Mouse (Mus musculus) forebrain, embryonic 16.5 days (tissue): ENCODE data around the gene Ptpn18. TPM values are rescaled to one million over a fixed set of nuclear protein-coding genes. Genes with fewer than 3 reads are reported as not detected.
"Not testable (repeated sequence)": the region's sequence is repeated elsewhere in the genome, so short reads cannot be mapped to it uniquely, and the experiment has no call there.

Experiments used
- ATAC-seq: fragments of 200-750 bp; cut with Nextera tagmentation; 2 replicates; pipeline ENCODE4 v1.8.0; 2017; ENCODE audit warnings: mild to moderate bottlenecking, moderate library complexity
- H3K27ac ChIP-seq: fragments of 300-500 bp; sonication (generic); 2 replicates; pipeline ENCODE4 v1.5.1; 2014; ENCODE audit warnings: low read length, control low read depth
- H3K27me3 ChIP-seq: fragments of 300-500 bp; sonication (generic); replicated peaks from 2 replicates; pipeline ENCODE4 v1.6.1; 2014; ENCODE audit warnings: low read length; ENCODE audit not compliant: control insufficient read depth, insufficient read depth
- H3K36me3 ChIP-seq: fragments of 300-500 bp; sonication (generic); 2 replicates; pipeline ENCODE4 v1.6.1; 2014; ENCODE audit not compliant: control insufficient read depth, insufficient read depth
- H3K4me1 ChIP-seq: fragments of 300-500 bp; sonication (generic); replicated peaks from 2 replicates; pipeline ENCODE4 v1.6.1; 2014; ENCODE audit warnings: low read length; ENCODE audit not compliant: control insufficient read depth, insufficient read depth
- H3K4me2 ChIP-seq: fragments of 300-500 bp; sonication (generic); 2 replicates; pipeline ENCODE4 v1.6.1; 2014; ENCODE audit warnings: mild to moderate bottlenecking, low read length, control low read depth
- H3K4me3 ChIP-seq: fragments of 300-500 bp; sonication (generic); replicated peaks from 2 replicates; pipeline ENCODE4 v1.5.1; 2014; ENCODE audit warnings: mild to moderate bottlenecking, low read length, control low read depth
- H3K9ac ChIP-seq: fragments of 300-500 bp; sonication (generic); replicated peaks from 2 replicates; pipeline ENCODE4 v1.6.1; 2014; ENCODE audit warnings: low read depth, low read length, control low read depth
- H3K9me3 ChIP-seq: fragments of 300-500 bp; sonication (generic); 2 replicates; pipeline ENCODE4 v1.6.1; 2016; ENCODE audit warnings: low read length; ENCODE audit not compliant: control insufficient read depth
- WGBS: fragments of 180-500 bp; shearing (Covaris S2); extraction: QIAGEN DNeasy Blood & Tissue Kit; methylation state at CpG from one replicate; pipeline ENCODE4 v1.1.7; 2014; 5-methylcytosine and 5-hydroxymethylcytosine counted together
- polyA plus RNA-seq: library from polyadenylated mRNA; unstranded; fragments of >200 nt; fragmentation: Nextera tagmentation; extraction: Ambion mirVana; gene quantifications from 2 replicates; pipeline ENCODE4 v1.2.1, GENCODE M21; 2015

The Ptpn18 gene
- polyA plus RNA-seq, 1 experiment from 2014 or later, result 4.0 TPM

- 81% methylated on average over 3 of the region's 3 CpGs for WGBS
- Histone ChIP-seq H3K9me3 (no peaks in the 10 kb centered on the region), H3K36me3 (no peaks in the 10 kb centered on the region), H3K4me3 (no peak overlapping the region), H3K27me3 (no peaks in the 10 kb centered on the region), H3K27ac (no peak overlapping the region), H3K9ac (no peak overlapping the region), H3K4me1 (no peaks in the 10 kb centered on the region), H3K4me2 (no peak overlapping the region)
- ATAC-seq, result no peak
These were observed 48.4 kb downstream of the Ptpn18 start for GRCm38 (mm10) chr1:34507986-34508385.

DNA sequence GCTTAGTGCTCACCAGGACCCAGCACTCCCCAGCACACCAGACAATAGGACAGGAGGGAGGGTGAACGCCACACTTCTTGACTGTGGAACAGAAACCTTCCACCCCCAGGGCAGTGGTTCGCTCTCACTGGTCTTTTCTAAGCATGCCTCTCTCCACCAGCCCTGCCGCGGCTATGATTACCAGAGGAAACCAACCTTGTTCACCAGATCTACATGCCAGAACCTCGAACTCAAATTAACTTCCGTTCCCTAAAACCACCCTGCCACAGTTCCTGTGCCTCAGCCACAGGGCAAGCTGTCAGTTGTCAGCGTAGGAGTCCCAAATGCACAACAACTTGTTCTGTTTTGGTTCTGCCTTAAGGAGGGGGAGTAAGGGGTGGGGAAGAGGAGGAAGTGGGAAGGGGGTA is 51.0 kb downstream of the Ptpn18 start:
- Histone ChIP-seq H3K4me1 (no peaks in the 10 kb centered on the region), H3K9ac (no peak overlapping the region), H3K27ac (no peak overlapping the region), H3K4me3 (no peak overlapping the region), H3K4me2 (no peak overlapping the region), H3K36me3 (no peaks in the 10 kb centered on the region), H3K27me3 (no peaks in the 10 kb centered on the region), H3K9me3 (no peaks in the 10 kb centered on the region)
- WGBS, result 9% methylated on average over 7 of the region's 7 CpGs
- ATAC-seq, result no peak

- Histone ChIP-seq H3K9me3 (no peaks in the 10 kb centered on the region), H3K4me1 (no peaks in the 10 kb centered on the region), H3K36me3 (no peaks in the 10 kb centered on the region), H3K4me2 (no peak overlapping the region), H3K4me3 (no peak overlapping the region), H3K27ac (no peak overlapping the region), H3K9ac (no peak overlapping the region), H3K27me3 (no peaks in the 10 kb centered on the region)
- 5% methylated on average over 3 of the region's 3 CpGs for WGBS
- peak; percentile 12; the same call in 1 of the 2 replicates for ATAC-seq
These were observed 51.5 kb downstream of the Ptpn18 start for GRCm38 (mm10) chr1:34511027-34511426.

DNA sequence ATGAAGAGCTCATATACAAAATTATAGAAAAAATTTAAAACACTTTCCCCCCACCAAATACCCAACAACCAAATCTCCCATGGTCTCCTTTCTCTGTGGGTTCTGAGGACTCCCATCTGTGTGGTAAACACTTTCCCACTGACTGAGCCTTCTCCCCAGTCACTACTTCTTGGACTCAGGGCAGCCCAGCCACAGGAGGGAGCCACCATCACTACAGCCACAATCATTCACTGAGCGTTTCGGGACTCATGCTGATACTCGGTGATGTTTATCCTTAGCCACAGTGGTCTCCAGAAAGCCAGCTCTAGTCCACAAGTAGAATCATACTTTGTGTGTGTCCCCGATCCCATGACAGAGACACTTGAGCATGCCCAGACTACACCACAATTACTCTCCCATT is 53.5 kb downstream of the Ptpn18 start:
- ATAC-seq, result no peak
- no peaks in the 10 kb centered on the region for H3K9me3 ChIP-seq
- WGBS, result 80% methylated on average over 4 of the region's 4 CpGs

GRCm38 (mm10) chr1:34516595-34516994 is 57.0 kb downstream of the Ptpn18 start:
- Histone ChIP-seq H3K4me3 (no peak overlapping the region), H3K27ac (no peak overlapping the region), H3K36me3 (no peaks in the 10 kb centered on the region), H3K9ac (no peak overlapping the region), H3K27me3 (no peaks in the 10 kb centered on the region), H3K4me2 (no peak overlapping the region), H3K4me1 (no peaks in the 10 kb centered on the region), H3K9me3 (no peaks in the 10 kb centered on the region)
- ATAC-seq, result no peak
- WGBS, result 34% methylated on average over 5 of the region's 5 CpGs

More for the DNA sequence above, 53.5 kb downstream of the Ptpn18 start:
- Histone ChIP-seq H3K4me2 (no peak overlapping the region), H3K4me3 (no peak overlapping the region), H3K9ac (no peak overlapping the region), H3K4me1 (no peaks in the 10 kb centered on the region), H3K27me3 (no peaks in the 10 kb centered on the region), H3K36me3 (no peaks in the 10 kb centered on the region), H3K27ac (no peak overlapping the region)

DNA sequence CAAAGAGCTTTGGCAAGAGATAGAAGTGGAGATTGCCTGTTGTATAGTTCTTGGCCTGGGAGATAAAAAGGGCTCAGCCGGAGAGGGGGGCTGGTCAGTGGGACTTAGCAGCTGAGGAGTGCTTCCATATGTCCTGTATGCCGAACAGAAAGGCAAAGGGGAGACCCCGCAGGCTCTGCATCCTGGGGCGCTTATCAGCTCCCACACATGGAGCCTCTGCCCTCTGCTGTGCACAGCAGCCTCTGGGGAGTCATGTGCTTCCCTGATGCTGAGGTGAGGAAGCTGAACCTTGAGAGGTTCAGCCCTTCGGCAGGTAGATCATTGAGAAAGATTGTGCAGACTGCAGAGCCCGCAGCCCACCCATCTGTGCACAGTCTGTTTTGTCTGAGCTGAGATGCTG is 57.7 kb downstream of the Ptpn18 start:
- not testable (repeated sequence) for H3K27ac ChIP-seq, H3K9ac ChIP-seq, H3K36me3 ChIP-seq, H3K9me3 ChIP-seq, H3K4me2 ChIP-seq, H3K27me3 ChIP-seq, ATAC-seq, H3K4me1 ChIP-seq, H3K4me3 ChIP-seq
- 77% methylated on average over 6 of the region's 6 CpGs for WGBS

DNA sequence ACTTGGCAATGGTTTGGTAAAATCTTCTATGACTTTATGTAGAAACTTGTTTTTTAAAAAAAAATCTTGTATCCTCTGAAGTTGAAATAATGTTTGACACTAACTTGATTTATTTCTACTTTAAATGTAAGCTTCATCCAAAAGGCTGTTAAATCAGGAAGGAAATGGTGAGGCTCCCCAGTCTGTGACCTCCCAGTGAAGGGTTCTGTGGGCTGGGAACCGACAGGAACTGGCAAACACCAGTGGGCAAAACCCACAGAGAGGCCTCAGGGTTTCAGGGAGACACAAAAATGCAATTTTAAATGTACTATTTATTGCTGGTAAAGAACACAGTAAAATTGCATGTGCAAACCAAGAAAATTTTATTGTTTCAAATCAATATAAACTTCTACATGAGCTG is 58.2 kb downstream of the Ptpn18 start:
- H3K4me2 ChIP-seq, H3K4me1 ChIP-seq, H3K9me3 ChIP-seq, H3K27me3 ChIP-seq, H3K4me3 ChIP-seq, ATAC-seq, H3K9ac ChIP-seq, H3K36me3 ChIP-seq, H3K27ac ChIP-seq: not testable (repeated sequence)
- 56% methylated on average over 1 of the region's 1 CpGs for WGBS

- no peaks in the 10 kb centered on the region for H3K9me3 ChIP-seq
- 73% methylated on average over 1 of the region's 1 CpGs for WGBS
- no peak overlapping the region for H3K27ac ChIP-seq
- no peaks in the 10 kb centered on the region for H3K27me3 ChIP-seq
- H3K4me3 ChIP-seq, result no peak overlapping the region
- H3K4me1 ChIP-seq, result no peaks in the 10 kb centered on the region
- no peaks in the 10 kb centered on the region for H3K36me3 ChIP-seq
- ATAC-seq, result no peak
- no peak overlapping the region for H3K4me2 ChIP-seq
- H3K9ac ChIP-seq, result no peak overlapping the region
These were observed 58.7 kb downstream of the Ptpn18 start for GRCm38 (mm10) chr1:34518259-34518658.

GRCm38 (mm10) chr1:34522205-34522849 is 62.8 kb downstream of the Ptpn18 start:
- no peaks in the 10 kb centered on the region for H3K9me3 ChIP-seq
- H3K4me3 ChIP-seq, result no peak overlapping the region
- H3K4me1 ChIP-seq, result no peaks in the 10 kb centered on the region
- no peak overlapping the region for H3K9ac ChIP-seq
- H3K4me2 ChIP-seq, result no peak overlapping the region
- ATAC-seq, result no peak
- H3K36me3 ChIP-seq, result no peaks in the 10 kb centered on the region
- H3K27ac ChIP-seq, result no peak overlapping the region
- 87% methylated on average over 6 of the region's 6 CpGs for WGBS
- no peaks in the 10 kb centered on the region for H3K27me3 ChIP-seq

DNA sequence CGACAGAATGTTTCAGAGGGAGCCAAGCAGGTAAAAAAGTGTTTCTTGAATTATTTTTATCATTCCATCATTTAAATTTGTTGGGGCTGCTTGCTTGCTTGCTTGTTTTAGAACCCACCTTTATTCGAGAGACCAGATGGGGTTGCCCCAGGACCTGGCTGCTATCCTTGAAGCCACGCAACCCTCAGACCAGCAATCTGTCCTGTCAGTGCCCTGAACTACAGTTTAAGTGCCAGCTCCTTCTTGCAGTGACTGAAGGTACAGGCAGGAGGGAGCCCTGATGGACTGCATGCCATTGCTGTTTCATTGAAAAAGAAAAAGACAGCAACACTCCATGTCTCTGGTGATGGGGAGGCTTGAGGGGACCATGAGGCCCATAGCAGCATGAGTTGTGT is 63.3 kb downstream of the Ptpn18 start:
- no peak overlapping the region for H3K27ac ChIP-seq
- 89% methylated on average over 3 of the region's 3 CpGs for WGBS

More for the DNA sequence above, 63.3 kb downstream of the Ptpn18 start:
- no peak overlapping the region for H3K4me2 ChIP-seq
- no peak for ATAC-seq
- no peaks in the 10 kb centered on the region for H3K36me3 ChIP-seq
- H3K4me1 ChIP-seq, result no peaks in the 10 kb centered on the region
- H3K27me3 ChIP-seq, result no peaks in the 10 kb centered on the region
- no peak overlapping the region for H3K4me3 ChIP-seq
- H3K9ac ChIP-seq, result no peak overlapping the region
- H3K9me3 ChIP-seq, result no peaks in the 10 kb centered on the region
